Mouse (Mus musculus) spleen, adult 2 months (tissue): ENCODE measurements around the gene Fam107a.

Experiments used
- CTCF ChIP-seq: fragments of 200-500 bp; IDR thresholded peaks from 2 replicates; pipeline ENCODE4 v1.5.1; 2011; ENCODE audit warnings: mild to moderate bottlenecking, inconsistent platforms; ENCODE audit not compliant: insufficient read depth, insufficient read length, insufficient replicate concordance; ENCODE audit errors: extremely low read depth
- POLR2A ChIP-seq: fragments of 200-500 bp; IDR thresholded peaks from 2 replicates; pipeline ENCODE4 v1.6.1; 2011; ENCODE audit warnings: low read depth, low read length, inconsistent platforms

GRCm38 (mm10) chr14:8329552-8329951 lies 11.7 kb upstream of the Fam107a start:
- no peak for TF ChIP-seq CTCF
- TF ChIP-seq POLR2A, result no peak
